Mouse (Mus musculus): ENCODE results near the gene Hsph1. TPM values are rescaled to one million over a fixed set of nuclear protein-coding genes. Genes with fewer than 3 reads are reported as not detected.
A peak's percentile ranks its signal among the peaks of the same experiment; 100 is the strongest.

The Hsph1 gene
- 19.4 and 20.8 TPM in 2 replicates for polyA plus RNA-seq (2015; fragmentation: Nextera tagmentation; extraction: Ambion mirVana)

- Histone ChIP-seq H3K4me1 (ENCODE audit: control insufficient read depth, low read depth, low read length) (peaks cover 23% of the 10 kb centered on the region), H3K36me3 (ENCODE audit: control insufficient read depth, insufficient read depth) (peaks cover 6% of the 10 kb centered on the region; the same call in 1 of the 2 replicates), H3K9ac (ENCODE audit: low read depth, low read length) (peak within 1 kb of the TSS; percentile 78), H3K4me3 (ENCODE audit: low read depth, low read length) (peak within 1 kb of the TSS; percentile 88), H3K4me2 (ENCODE audit: low read depth, low read length) (peak within 1 kb of the TSS; percentile 96), H3K27me3 (ENCODE audit: control insufficient read depth, insufficient read depth, low read depth, low read length) (no peaks in the 10 kb centered on the region), H3K9me3 (replicated peaks; ENCODE audit: control insufficient read depth, low read length) (no peaks in the 10 kb centered on the region), H3K27ac (ENCODE audit: low read length) (peak within 1 kb of the TSS; percentile 68)
- peak; percentile 97 for ATAC-seq (ENCODE audit: low read depth)
- WGBS (ENCODE audit: insufficient replicate concordance), result under 1% methylated on average over 56 of the region's 60 CpGs
Observed at GRCm38 (mm10) chr5:149636075-149636920, at the start of gene Hsph1. Gene Hsph1, minus strand, starts transcription at chr5:149636376.

GRCm38 (mm10) chr5:149680946-149681345 lies 44.8 kb upstream of the Hsph1 start:
- 63% methylated on average over 5 of the region's 5 CpGs for WGBS (ENCODE audit: insufficient replicate concordance)
- Histone ChIP-seq H3K4me1 (ENCODE audit: control insufficient read depth, low read depth, low read length) (peaks cover 10% of the 10 kb centered on the region), H3K27me3 (ENCODE audit: control insufficient read depth, insufficient read depth, low read depth, low read length) (peaks cover 2% of the 10 kb centered on the region; the same call in 1 of the 2 replicates), H3K4me2 (ENCODE audit: low read depth, low read length) (no peak overlapping the region), H3K27ac (ENCODE audit: low read length) (no peak overlapping the region), H3K4me3 (ENCODE audit: low read depth, low read length) (no peak overlapping the region), H3K9me3 (replicated peaks; ENCODE audit: control insufficient read depth, low read length) (no peaks in the 10 kb centered on the region), H3K9ac (ENCODE audit: low read depth, low read length) (no peak overlapping the region), H3K36me3 (ENCODE audit: control insufficient read depth, insufficient read depth) (no peaks in the 10 kb centered on the region)
- no peak for ATAC-seq (ENCODE audit: low read depth)

- Histone ChIP-seq H3K4me2 (ENCODE audit: low read depth, low read length) (no peak overlapping the region), H3K4me3 (ENCODE audit: low read depth, low read length) (no peak overlapping the region), H3K9ac (ENCODE audit: low read depth, low read length) (no peak overlapping the region), H3K27me3 (ENCODE audit: control insufficient read depth, insufficient read depth, low read depth, low read length) (peaks cover 2% of the 10 kb centered on the region; the same call in 1 of the 2 replicates), H3K36me3 (ENCODE audit: control insufficient read depth, insufficient read depth) (no peaks in the 10 kb centered on the region), H3K27ac (ENCODE audit: low read length) (no peak overlapping the region), H3K4me1 (ENCODE audit: control insufficient read depth, low read depth, low read length) (peaks cover 10% of the 10 kb centered on the region), H3K9me3 (replicated peaks; ENCODE audit: control insufficient read depth, low read length) (no peaks in the 10 kb centered on the region)
- WGBS (ENCODE audit: insufficient replicate concordance), result 64% methylated on average over 7 of the region's 7 CpGs
- no peak for ATAC-seq (ENCODE audit: low read depth)
Observed at GRCm38 (mm10) chr5:149679886-149680285, 43.7 kb upstream of the Hsph1 start.

- Histone ChIP-seq H3K9me3 (replicated peaks; ENCODE audit: control insufficient read depth, low read length) (no peaks in the 10 kb centered on the region), H3K9ac (ENCODE audit: low read depth, low read length) (no peak overlapping the region), H3K36me3 (ENCODE audit: control insufficient read depth, insufficient read depth) (no peaks in the 10 kb centered on the region), H3K4me1 (ENCODE audit: control insufficient read depth, low read depth, low read length) (peaks cover 10% of the 10 kb centered on the region), H3K27ac (ENCODE audit: low read length) (no peak overlapping the region), H3K4me2 (ENCODE audit: low read depth, low read length) (peak overlapping the region; percentile 97), H3K27me3 (ENCODE audit: control insufficient read depth, insufficient read depth, low read depth, low read length) (peaks cover 2% of the 10 kb centered on the region; the same call in 1 of the 2 replicates), H3K4me3 (ENCODE audit: low read depth, low read length) (peak overlapping the region; percentile 80)
- ATAC-seq (ENCODE audit: low read depth), result no peak
- WGBS (ENCODE audit: insufficient replicate concordance), result 24% methylated on average over 12 of the region's 12 CpGs
Observed at GRCm38 (mm10) chr5:149679362-149679761, 43.2 kb upstream of the Hsph1 start.

GRCm38 (mm10) chr5:149678990-149679348 lies 42.8 kb upstream of the Hsph1 start:
- Histone ChIP-seq H3K9ac (ENCODE audit: low read depth, low read length) (peak overlapping the region; percentile 86; the same call in 1 of the 2 replicates), H3K27me3 (ENCODE audit: control insufficient read depth, insufficient read depth, low read depth, low read length) (peaks cover 2% of the 10 kb centered on the region; the same call in 1 of the 2 replicates), H3K4me3 (ENCODE audit: low read depth, low read length) (peak overlapping the region; percentile 80), H3K9me3 (replicated peaks; ENCODE audit: control insufficient read depth, low read length) (no peaks in the 10 kb centered on the region), H3K36me3 (ENCODE audit: control insufficient read depth, insufficient read depth) (no peaks in the 10 kb centered on the region), H3K27ac (ENCODE audit: low read length) (no peak overlapping the region), H3K4me1 (ENCODE audit: control insufficient read depth, low read depth, low read length) (peaks cover 10% of the 10 kb centered on the region), H3K4me2 (ENCODE audit: low read depth, low read length) (peak overlapping the region; percentile 97)
- ATAC-seq (ENCODE audit: low read depth), result 0 out of 2 replicates have a peak, but pooled peaks have one; percentile 1
- 6% methylated on average over 15 of the region's 15 CpGs for WGBS (ENCODE audit: insufficient replicate concordance)

- peak within 1 kb of the TSS; percentile 72; the same call in 1 of the 2 replicates for H3K27ac ChIP-seq (ENCODE audit: low read length)
- WGBS (ENCODE audit: insufficient replicate concordance), result under 1% methylated on average over 93 of the region's 106 CpGs
Observed at GRCm38 (mm10) chr5:149678100-149678989, 42.2 kb upstream of the Hsph1 start, which contains the start of gene B3glct. Gene B3glct, plus strand, starts transcription at chr5:149678230.

GRCm38 (mm10) chr5:149677196-149677595 lies 41.0 kb upstream of the Hsph1 start:
- peaks cover 2% of the 10 kb centered on the region; the same call in 1 of the 2 replicates for H3K27me3 ChIP-seq (ENCODE audit: control insufficient read depth, insufficient read depth, low read depth, low read length)
- no peak overlapping the region for H3K4me2 ChIP-seq (ENCODE audit: low read depth, low read length)
- H3K4me1 ChIP-seq (ENCODE audit: control insufficient read depth, low read depth, low read length), result peaks cover 10% of the 10 kb centered on the region
- H3K27ac ChIP-seq (ENCODE audit: low read length), result no peak overlapping the region
- H3K36me3 ChIP-seq (ENCODE audit: control insufficient read depth, insufficient read depth), result no peaks in the 10 kb centered on the region
- 77% methylated on average over 3 of the region's 3 CpGs for whole genome bisulfite sequencing (ENCODE audit: insufficient replicate concordance)
- H3K4me3 ChIP-seq (ENCODE audit: low read depth, low read length), result no peak overlapping the region
- no peak for ATAC-seq (ENCODE audit: low read depth)
- H3K9ac ChIP-seq (ENCODE audit: low read depth, low read length), result no peak overlapping the region
- no peaks in the 10 kb centered on the region for H3K9me3 ChIP-seq (replicated peaks; ENCODE audit: control insufficient read depth, low read length)

More at GRCm38 (mm10) chr5:149678100-149678989, 42.2 kb upstream of the Hsph1 start, which contains the start of gene B3glct:
- ATAC-seq (ENCODE audit: low read depth), result peak; percentile 96
- peak within 1 kb of the TSS; percentile 80 for H3K4me3 ChIP-seq (ENCODE audit: low read depth, low read length)
- no peaks in the 10 kb centered on the region for H3K9me3 ChIP-seq (replicated peaks; ENCODE audit: control insufficient read depth, low read length)
- peak within 1 kb of the TSS; percentile 97 for H3K4me2 ChIP-seq (ENCODE audit: low read depth, low read length)
- peaks cover 10% of the 10 kb centered on the region for H3K4me1 ChIP-seq (ENCODE audit: control insufficient read depth, low read depth, low read length)
- H3K36me3 ChIP-seq (ENCODE audit: control insufficient read depth, insufficient read depth), result no peaks in the 10 kb centered on the region
- peaks cover 2% of the 10 kb centered on the region; the same call in 1 of the 2 replicates for H3K27me3 ChIP-seq (ENCODE audit: control insufficient read depth, insufficient read depth, low read depth, low read length)
- peak within 1 kb of the TSS; percentile 86 for H3K9ac ChIP-seq (ENCODE audit: low read depth, low read length)

GRCm38 (mm10) chr5:149663417-149663816 lies 27.2 kb upstream of the Hsph1 start:
- Histone ChIP-seq H3K9me3 (replicated peaks; ENCODE audit: control insufficient read depth, low read length) (no peaks in the 10 kb centered on the region), H3K9ac (ENCODE audit: low read depth, low read length) (no peak overlapping the region), H3K4me3 (ENCODE audit: low read depth, low read length) (no peak overlapping the region), H3K27me3 (ENCODE audit: control insufficient read depth, insufficient read depth, low read depth, low read length) (no peaks in the 10 kb centered on the region), H3K4me2 (ENCODE audit: low read depth, low read length) (no peak overlapping the region), H3K27ac (ENCODE audit: low read length) (no peak overlapping the region), H3K4me1 (ENCODE audit: control insufficient read depth, low read depth, low read length) (no peaks in the 10 kb centered on the region), H3K36me3 (ENCODE audit: control insufficient read depth, insufficient read depth) (no peaks in the 10 kb centered on the region)
- ATAC-seq (ENCODE audit: low read depth), result no peak
- WGBS (ENCODE audit: insufficient replicate concordance), result 65% methylated on average over 5 of the region's 5 CpGs
